Mouse (Mus musculus) liver (tissue): Measurements from ENCODE around the gene Olfr93.
A peak's percentile ranks its signal among the peaks of the same experiment; 100 is the strongest.
"Not testable (repeated sequence)": the region's sequence is repeated elsewhere in the genome, so short reads cannot be mapped to it uniquely, and the experiment has no call there.

Source experiments
- DNase-seq: peaks from one replicate; pipeline ENCODE4 v3.0.0-alpha.2; 2020; ENCODE audit warnings: mixed read lengths

The Olfr93 gene

DNA sequence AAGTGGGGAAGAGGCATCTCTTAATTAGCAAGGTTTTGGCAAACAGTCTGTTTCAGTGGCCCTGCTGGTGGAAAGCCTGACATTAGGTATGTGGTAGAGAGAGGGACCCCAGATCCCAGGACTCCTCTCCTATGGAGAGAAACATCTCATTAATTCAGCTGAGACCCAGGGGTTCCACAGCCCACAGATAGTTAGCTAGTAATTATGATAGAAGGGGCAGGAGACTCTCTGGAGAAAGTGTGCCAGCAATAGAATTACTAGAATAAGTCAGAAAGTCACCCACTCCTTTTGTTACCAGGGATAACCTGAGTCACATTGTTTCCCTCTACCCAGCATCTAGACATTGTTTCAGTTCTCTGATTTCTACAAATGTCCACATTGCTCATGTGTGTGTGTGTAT is at the start of gene Olfr93:
Olfr93 (minus strand) TSS at position 101 of the 400 bp plus-strand sequence.
- no peak for DNase-seq

GRCm38 (mm10) chr17:37203917-37204236 is 42.6 kb upstream of the Olfr93 start:
- no peak for DNase-seq

GRCm38 (mm10) chr17:37203206-37203916 is 42.1 kb upstream of the Olfr93 start:
- DNase-seq = peak; percentile 68

- DNase-seq = no peak
Observed at GRCm38 (mm10) chr17:37200894-37201293, 39.6 kb upstream of the Olfr93 start, which contains the start of gene Olfr94. Olfr94 (minus strand) TSS chr17:37200994.

DNA sequence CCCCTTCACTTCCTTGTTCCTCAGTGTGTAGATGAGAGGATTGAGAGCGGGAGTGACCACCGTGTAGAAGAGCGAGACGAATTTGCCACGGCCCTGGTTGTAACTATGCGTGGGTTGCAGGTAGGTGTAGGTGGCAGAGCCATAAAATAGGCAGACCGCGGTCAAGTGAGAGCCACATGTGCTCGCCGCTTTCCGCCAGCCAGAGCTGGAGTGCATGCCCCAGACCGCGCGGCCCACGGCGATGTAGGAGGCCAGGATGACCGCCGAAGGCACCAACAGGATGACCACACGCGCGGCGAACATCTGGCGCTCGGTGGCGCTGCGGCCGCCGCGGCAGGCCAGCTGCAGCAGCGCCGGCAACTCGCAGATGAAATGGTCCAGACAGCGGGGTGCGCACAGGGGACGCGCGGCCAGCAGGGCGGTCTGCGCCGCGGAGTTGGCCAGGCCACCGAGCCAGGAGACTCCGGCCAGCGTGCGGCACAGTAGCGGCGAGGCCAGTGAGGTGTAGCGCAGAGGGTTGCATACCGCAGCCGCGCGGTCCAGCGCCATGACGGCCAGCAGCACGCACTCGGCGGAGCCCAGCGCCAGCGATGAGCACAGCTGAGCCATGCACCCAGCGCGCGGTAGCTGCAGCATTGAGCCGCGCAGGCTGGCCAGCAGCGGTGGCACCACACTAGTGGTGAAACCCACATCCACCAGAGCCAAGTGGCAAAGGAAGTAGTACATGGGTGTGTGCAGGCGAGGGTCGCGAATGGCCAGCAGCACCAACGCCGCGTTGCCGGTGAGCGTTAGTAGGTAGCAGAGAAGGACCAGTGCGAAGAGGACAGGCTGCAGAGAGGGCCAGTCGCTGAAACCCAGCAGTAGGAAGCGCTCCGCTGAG is 35.8 kb upstream of the Olfr93 start:
- peak; percentile 6 for DNase-seq

DNA sequence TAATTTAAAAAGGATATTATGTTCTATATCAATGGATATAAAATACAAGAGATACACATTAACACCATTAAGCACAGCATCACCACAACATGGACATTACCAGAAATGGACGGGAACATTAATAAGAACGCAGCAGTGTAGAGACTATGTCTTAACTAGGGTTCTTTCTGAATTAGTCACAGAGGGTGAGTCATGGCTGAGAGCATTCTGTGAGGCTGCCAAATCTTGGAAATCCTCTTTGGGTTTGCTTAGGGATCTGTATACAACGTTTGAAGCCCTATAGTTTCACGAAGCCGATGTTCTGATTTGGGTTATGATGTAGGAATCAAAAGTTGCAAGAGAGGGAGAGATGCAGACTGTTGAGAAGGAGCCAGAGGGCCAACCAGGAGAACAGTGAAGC is 33.5 kb upstream of the Olfr93 start:
- no peak for DNase-seq

DNA sequence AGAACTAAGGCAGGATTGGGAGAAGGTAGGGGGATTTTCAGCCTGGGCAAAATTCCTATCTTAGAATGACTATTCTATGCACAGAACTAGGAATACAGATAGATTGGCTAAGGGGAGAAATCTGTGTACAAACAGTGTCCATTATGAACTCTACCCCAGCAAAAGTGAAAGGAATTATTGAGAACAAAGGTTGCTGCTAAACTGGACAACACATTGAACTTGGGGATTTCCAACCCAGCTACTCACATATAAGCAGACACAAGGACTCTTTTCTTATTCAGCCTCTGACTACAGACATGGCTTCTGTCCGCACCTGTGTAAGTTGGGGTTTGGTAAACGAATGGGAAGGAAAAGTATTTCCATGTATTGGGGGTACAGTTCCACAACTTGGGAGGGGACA is 32.4 kb upstream of the Olfr93 start, which contains the start of gene Ubd:
Ubd (plus strand) TSS at position 237 of the 400 bp plus-strand sequence.
- no peak for DNase-seq

DNA sequence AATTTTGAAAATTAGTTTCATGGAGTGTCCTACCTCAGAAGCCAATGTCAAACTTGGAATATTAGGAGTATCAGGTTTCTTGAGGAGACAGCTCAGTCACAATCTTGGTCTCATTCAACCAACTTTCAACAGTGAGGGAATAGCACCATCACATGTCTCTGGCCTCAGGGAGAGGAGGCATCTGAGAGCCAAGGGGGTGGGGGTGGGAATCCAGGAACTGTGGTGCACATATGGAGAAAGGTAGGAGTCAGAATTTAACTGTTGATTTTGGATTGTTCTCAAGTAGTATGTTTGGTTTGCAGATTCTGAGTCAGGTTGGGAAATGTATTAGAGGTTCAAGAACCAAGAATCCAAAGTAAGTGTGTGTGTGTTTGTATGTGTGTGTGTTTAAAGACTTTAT is 31.7 kb upstream of the Olfr93 start:
- no peak for DNase-seq

DNA sequence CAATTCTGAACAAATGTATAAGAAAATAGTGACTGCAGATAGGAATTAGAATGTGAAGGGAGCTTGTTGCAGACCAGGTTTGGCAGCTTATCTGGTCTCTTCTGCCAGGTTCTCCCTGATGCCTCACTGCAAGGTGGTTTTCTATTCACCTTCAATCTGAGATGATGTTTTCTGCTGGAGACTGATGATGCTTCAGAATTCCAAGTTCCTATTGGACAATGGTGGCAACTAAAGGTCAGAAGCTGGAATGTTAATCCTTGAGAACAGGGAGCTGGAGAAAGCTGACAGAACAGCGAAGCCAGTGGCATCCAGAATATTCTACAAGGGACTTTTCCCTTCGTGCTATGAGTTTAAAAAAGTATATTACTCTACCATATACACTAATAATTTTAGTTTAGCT is 29.4 kb upstream of the Olfr93 start:
- DNase-seq = no peak

GRCm38 (mm10) chr17:37185474-37185873 is 24.2 kb upstream of the Olfr93 start:
- DNase-seq = no peak

- DNase-seq = not testable (repeated sequence)
Observed at GRCm38 (mm10) chr17:37131366-37131765, 29.9 kb downstream of the Olfr93 start.

DNA sequence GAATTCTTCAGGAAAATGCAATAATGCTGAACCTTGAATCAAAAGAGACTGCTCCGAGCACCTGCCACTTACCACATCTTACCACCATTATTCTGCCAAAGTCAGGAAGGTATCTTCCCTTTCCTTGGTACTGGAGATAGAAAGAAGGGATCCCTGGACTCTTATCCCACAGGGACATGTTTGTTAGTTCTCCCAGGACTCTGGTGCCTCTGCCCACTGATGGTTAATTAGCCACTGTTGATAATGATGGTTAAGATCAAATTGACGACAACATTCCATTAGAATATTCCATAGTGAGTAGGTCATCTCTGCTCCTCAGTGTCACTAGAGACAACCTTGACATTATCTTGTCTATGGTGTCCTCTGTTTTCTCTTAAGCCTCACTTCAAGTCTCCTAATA is 41.3 kb downstream of the Olfr93 start, which contains the start of gene Olfr92:
Olfr92 (minus strand) TSS at position 101 of the 400 bp plus-strand sequence.
- no peak for DNase-seq

DNA sequence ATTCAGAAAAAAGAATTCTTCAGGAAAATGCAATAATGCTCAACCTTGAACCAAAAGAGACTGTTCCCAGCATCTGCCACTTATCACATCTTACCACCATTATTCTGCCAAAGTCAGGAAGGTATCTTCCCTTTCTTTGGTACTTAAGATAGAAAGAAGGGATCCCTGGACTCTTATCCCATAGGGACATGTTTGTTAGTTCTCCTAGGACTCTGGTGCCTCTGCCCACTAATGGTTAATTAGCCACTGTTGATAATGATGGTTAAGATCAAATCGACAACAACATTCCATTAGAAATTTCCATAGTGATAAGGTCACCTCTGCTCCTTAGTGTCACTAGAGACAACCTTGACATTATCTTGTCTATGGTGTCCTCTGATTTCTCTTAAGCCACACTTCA is 63.1 kb downstream of the Olfr93 start, which contains the start of gene Olfr91:
Olfr91 (minus strand) TSS at position 101 of the 400 bp plus-strand sequence.
- DNase-seq = no peak

DNA sequence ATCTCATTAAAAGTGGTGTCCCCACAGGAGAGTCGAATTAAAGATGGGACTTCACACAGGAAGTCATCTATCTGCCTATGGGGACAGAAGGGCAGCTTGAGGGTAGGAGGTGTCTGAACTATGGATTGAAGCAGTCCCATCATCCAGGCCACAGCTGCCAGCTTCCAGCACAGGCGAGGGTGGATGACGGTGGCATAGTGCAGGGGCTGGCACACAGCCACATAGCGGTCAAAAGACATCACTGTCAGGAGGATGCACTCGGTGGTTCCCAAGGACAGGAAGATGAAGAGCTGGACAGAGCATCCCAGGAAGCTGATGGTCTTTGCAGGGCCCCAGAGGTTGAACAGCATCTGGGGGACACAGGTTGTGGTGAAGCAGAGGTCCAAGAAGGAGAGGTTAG is 68.0 kb downstream of the Olfr93 start:
- no peak for DNase-seq

- no peak for DNase-seq
Observed at GRCm38 (mm10) chr17:37092198-37092597, 69.1 kb downstream of the Olfr93 start.
